Mouse (Mus musculus) layer of hippocampus, adult 11-12 months (tissue): ENCODE data around the gene Taf13.
"Not testable (repeated sequence)": the region's sequence is repeated elsewhere in the genome, so short reads cannot be mapped to it uniquely, and the experiment has no call there.

ENCODE experiments used
- DNase-seq: peaks from one replicate; pipeline ENCODE4 v3.0.0; 2022; ENCODE audit warnings: low spot score

The Taf13 gene

GRCm38 (mm10) chr3:108571443-108572294 is at the start of gene Taf13:
Gene Taf13, plus strand, starts transcription at chr3:108571698.
- DNase-seq, result peak; percentile 98

- no peak for DNase-seq
Observed at GRCm38 (mm10) chr3:108523415-108523814, 48.1 kb upstream of the Taf13 start.

- no peak for DNase-seq
Observed at GRCm38 (mm10) chr3:108528489-108528888, 43.0 kb upstream of the Taf13 start.

DNA sequence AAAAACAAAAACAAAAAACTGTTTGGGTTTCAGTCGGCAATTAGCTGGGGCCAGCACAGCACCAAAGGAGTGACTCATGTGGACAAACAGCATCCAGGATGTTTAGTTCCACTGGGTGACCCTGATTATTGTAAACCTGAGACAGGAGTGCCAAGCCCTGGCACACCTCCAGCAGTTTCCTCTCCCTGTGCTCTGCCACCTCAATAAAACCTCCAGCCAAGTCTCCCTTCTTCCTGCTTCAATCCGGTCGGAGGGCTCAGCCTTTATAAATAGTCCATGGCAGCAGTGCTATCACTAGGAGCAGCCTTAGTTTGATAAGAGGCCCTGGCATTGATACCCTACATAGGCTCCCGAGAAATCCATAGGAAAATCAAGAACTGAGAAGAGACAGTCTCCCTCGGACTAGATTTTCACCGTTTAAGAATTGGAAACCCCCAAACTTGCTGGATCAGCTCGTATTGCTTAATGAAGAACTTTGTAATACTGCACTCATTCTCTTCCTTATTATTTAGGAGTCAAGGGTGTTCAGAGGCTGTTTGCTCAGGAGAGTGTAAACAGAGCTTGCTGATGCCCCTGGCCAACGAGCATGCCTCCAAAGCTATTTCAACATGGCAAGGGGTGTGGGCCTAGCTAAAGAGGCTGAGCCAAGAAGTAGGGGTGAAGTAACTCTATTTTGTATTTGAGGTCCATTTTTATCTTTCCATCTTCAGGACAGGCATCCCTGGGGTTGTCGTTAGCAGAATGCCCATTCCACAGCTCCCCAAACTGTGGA is 38.2 kb upstream of the Taf13 start:
- no peak for DNase-seq

DNA sequence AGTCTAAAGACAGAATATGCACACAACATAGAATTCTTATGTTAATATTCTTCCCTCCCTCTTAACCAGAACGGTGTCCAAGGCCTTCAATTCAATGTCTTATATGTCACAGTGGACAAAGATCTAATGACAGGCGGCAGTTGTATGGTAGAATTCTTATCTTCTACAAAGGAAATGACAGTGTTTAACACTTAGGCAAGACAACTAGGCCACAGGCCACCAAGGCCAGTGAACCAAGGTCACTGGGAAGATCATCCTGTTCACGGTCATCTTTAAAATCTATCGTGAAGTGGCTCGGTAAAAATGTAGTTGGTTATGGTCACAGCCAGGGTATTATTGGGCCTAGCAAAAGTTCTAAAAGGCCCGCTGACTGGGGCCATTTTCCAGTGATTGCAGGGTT is 37.5 kb upstream of the Taf13 start, which contains the start of gene 1700013F07Rik:
Gene 1700013F07Rik, plus strand, starts transcription at position 200 of the 400 bp plus-strand sequence.
- no peak for DNase-seq

DNA sequence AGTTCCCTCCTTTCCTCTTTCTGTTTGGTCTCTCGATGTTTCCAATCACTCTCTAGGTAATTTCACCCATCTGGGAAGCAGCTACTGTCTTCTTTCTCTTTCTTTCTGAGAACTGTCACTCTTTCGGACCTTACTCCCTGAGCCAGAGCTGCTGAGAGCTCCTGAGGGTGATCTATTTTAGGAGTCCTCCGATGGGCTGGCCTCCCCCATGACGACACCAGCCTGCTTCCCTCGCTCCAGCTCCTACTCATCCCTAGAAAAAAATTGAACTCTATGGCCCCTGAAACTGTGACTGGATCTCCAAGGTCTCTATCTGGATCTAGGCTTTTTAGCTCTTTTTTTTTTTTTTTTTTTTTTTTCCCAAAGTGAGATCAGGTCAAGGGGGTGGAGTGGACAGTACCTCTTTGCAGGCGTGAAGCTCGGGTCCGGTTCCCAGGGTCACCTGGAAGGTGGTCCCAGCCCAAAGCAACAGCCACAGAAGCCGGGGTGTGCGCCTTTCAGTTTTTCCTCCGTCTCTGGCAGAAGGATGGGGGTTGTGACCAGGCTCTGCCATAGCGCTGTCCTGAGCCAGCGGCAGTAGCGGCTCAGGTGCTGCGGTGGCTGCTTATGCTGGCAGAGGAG is 35.5 kb upstream of the Taf13 start:
- DNase-seq, result no peak

- peak; percentile 86 for DNase-seq
Observed at GRCm38 (mm10) chr3:108536517-108537260, 34.8 kb upstream of the Taf13 start, which contains the start of gene 5330417C22Rik. Gene 5330417C22Rik, minus strand, starts transcription at chr3:108536536.

DNA sequence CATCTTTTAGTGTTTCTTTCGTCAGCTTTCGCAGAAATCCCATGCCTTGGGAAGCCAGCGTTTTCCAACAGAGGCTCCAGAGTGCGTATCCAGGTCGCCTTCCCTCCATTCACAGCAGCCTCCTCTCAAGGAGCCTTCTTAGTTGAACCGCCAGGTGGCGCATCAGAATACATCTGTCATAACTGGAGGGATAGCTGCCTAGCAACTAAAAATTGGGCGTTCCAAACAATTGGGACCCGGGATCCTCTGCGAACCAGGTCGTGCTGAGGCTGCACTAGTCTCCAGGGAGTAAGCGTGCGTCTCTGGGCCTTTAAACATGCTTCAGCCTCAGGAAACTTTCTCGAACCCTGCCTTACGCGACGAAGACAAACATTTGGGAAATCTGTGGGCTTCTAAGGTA is 34.2 kb upstream of the Taf13 start:
- DNase-seq, result peak; percentile 92

DNA sequence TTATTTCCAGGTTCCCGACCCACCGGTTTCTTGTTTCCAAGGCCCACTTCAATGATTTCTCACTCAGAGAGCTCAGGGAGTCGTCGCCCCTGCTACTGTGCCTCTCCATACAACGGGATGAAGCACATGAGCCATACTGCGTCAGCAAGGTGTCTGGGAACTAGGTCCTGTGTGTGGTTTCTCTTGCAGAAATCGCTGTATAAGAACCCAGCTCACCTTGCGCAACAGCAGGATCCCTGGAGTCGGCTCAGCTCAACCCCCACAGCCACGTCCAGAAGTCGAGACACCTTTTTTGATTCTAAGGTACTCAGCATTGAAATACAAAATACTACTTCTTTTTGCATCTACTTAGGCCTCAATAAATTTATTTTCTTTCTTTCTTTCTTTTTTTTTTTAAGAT is 29.2 kb upstream of the Taf13 start:
- no peak for DNase-seq

- no peak for DNase-seq
Observed at GRCm38 (mm10) chr3:108554111-108554561, 17.4 kb upstream of the Taf13 start.

- DNase-seq, result peak; percentile 96
Observed at GRCm38 (mm10) chr3:108554587-108555312, 16.7 kb upstream of the Taf13 start.

GRCm38 (mm10) chr3:108557888-108558287 is 13.6 kb upstream of the Taf13 start:
- no peak for DNase-seq

GRCm38 (mm10) chr3:108562133-108562730 is 9.3 kb upstream of the Taf13 start, which contains the start of gene Tmem167b:
Gene Tmem167b, minus strand, starts transcription at chr3:108562466.
- DNase-seq, result peak; percentile 97

DNA sequence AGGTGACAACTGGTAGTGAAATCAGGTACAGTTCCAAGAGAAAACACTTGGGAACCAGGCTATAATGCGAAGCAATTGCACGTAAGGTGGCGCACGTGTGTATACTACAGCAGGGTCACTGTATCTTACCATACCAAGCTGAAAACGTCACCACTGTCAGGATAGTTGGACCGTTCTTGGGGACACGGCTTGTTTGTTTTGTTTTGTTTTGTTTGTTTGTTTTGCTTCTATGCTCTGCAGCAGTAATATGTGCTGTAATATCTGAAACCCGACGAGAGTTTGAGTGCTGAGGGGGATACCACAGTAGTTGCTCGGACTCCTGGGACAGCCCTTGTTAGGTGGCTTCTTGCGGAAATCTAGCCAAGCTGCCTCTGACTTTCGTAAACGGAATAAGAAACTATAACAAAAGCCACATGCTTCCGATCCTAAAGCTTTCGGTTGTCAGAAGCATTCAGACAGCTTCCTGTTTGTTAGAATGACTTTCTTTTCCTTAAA is 8.7 kb upstream of the Taf13 start:
- DNase-seq, result peak; percentile 39

GRCm38 (mm10) chr3:108563309-108563708 is 8.2 kb upstream of the Taf13 start:
- DNase-seq, result peak; percentile 87

GRCm38 (mm10) chr3:108567990-108568877 is 3.3 kb upstream of the Taf13 start:
- DNase-seq, result peak; percentile 48

GRCm38 (mm10) chr3:108569636-108570035 is 1.9 kb upstream of the Taf13 start:
- DNase-seq, result not testable (repeated sequence)

- DNase-seq, result no peak
Observed at GRCm38 (mm10) chr3:108570813-108571212, 685 bp upstream of the Taf13 start.
